Mouse (Mus musculus) ES-E14 (cell line): ENCODE results near the gene Ttll3.

Experiments
- CHD2 ChIP-seq: IDR thresholded peaks from 2 replicates; pipeline ENCODE4 v1.6.1; 2014; ENCODE audit warnings: mild to moderate bottlenecking, low read depth, low read length, inconsistent platforms
- MAFK ChIP-seq: IDR thresholded peaks from 2 replicates; pipeline ENCODE4 v1.6.1; 2014; ENCODE audit warnings: mild to moderate bottlenecking, low read depth, low read length, inconsistent platforms; ENCODE audit not compliant: insufficient read depth

- TF ChIP-seq CHD2 (no peak), MAFK (no peak)
Measured at GRCm38 (mm10) chr6:113410001-113410400, 20.9 kb downstream of the Ttll3 start.
